Mouse (Mus musculus) T-helper 1 cell (primary cell): ENCODE measurements around the gene Fscn2.

Source experiments
- in situ Hi-C: fragments of 300-600 bp; cut with MboI, MseI; formaldehyde crosslinking; loops from one replicate; pipeline ENCODE4 v1.15.1; 2025; ENCODE audit warnings: high pct_unique_total_duplicates

The Fscn2 gene

DNA sequence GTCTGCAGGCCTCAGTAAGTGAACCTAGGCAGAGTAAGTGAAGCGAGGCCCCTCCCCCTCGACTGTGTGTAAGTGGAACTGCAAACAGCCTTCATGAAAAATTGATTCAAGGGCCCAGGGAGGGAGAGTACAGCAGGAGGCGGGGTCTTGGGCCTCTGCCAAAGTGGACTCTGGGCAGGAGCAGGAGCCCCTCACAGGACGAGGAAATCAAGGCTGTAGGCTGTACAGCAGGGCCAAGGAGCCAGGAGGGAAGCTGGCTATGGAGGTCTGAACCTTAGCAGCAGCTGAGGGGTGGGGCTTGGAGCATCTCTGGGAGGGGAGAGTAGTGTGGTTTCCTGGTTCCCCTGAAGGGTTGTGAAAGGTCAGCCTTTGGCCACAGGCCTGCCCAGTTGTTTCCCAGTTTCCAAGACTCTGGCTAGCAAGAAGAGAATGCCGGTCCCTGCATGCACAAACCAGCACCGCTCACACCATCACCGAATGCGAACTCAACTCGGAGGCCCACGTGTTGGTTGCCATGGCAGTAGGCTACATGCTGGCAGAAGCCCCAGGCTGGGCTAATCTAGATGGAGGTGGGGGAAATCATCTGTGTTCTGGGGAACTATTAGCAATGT lies 3.4 kb upstream of the Fscn2 start:
- in situ Hi-C loops: no loop called here

DNA sequence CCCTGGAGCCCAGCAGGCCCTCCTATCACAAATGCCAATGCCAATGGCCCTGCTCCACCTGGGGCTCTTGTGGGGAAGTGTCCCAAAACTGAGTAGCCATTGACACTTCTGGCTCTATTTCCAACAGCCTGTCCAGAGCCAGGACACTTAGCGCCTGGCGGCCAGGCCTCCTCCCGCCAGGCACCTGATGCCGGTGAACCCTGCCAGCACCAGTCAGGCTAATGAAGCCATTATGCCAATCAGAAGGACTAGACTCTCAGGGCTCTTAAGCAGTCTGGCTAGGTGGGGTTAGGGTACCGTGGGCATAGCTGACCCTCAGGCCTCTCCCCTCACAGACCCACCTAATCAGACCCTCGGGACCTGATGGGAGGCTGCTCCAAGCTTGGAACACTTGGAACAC lies 1.9 kb upstream of the Fscn2 start:
- in situ Hi-C loops: no loop called here

DNA sequence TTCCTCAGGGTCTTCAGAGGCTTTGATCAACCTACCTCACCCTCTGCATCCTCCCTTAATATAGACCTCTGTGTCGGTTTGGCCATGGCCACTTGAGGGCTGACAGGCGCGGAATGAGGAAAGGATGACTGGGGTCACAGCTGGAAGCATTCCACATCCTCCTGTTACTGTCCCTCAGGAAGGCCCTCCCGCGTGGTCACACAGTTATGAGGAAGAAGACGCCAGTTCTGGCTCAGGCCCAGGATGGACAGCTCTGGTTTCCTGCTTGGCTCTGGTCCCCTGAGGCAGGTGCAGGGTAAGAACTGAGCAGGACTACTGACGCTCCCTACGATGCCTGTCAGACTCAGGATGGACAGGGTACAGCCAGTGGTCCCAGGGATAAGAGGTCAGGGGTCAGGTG lies 1.3 kb upstream of the Fscn2 start:
- in situ Hi-C loops: no loop called here

DNA sequence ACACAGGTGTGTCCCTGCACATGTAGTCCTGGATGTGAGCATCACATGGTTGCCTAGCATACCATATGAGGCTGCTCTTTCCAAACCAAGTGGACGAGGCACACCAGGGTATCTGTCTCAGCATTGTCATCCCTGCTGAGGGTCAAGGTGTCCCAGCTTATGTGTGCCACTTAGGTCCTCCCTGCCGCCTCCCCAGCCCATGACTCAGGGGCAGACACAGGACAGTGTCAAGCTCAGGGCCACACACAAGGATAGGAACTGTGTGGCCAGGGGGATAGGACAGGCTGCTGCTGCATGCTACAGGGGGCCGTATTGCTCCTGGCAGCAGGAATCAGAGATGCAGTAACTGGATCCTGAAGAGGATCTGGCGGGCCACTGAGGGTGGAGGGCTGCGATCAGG lies 579 bp upstream of the Fscn2 start:
- in situ Hi-C loops: no loop called here

DNA sequence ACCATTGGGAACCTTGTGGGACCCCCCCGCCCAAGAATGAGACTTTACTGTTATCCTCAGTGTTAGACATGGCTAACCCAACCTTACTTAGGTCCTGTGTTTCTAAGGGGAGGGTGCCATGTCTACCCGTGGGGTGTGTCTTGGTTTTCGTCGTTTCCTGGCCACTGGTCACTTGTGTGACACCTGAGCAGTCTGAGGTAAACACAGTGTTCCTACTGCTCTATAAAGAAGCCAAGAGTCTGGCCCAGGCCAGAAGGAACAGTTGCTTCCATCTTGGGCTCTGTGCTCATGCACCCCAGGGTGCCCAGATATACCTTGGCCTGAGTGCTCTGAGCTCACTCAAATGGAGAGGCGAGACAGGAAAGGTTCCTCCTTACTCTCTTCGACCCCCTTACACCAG lies 1.6 kb downstream of the Fscn2 start:
- in situ Hi-C loops: no loop called here

DNA sequence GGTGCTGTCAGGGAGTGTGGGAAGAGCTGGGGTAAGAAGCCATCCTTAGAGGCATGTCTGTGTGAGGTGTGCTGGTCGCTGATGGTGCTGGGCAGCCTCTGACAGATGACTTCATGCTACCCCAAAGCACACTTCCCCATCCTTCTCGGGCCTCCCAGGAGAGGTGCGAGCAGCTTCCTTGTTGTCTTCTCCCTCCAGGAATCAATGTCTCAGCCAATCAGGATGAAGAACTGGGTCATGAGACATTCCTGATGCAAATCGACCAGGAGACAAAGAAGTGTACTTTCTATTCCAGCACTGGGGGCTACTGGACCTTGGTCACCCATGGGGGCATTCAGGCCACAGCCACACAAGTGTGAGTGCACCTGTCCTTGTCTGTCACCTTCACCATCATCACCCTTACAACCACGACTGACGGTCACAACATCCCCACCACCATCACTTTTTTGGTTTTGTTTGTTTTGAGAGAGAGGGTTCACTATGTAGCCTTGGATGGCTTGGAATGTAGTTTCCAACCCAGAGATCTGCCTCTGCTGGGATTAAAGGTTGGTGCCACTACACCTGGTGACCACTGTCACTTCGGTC lies 5.2 kb downstream of the Fscn2 start:
- in situ Hi-C loops: no loop called here

DNA sequence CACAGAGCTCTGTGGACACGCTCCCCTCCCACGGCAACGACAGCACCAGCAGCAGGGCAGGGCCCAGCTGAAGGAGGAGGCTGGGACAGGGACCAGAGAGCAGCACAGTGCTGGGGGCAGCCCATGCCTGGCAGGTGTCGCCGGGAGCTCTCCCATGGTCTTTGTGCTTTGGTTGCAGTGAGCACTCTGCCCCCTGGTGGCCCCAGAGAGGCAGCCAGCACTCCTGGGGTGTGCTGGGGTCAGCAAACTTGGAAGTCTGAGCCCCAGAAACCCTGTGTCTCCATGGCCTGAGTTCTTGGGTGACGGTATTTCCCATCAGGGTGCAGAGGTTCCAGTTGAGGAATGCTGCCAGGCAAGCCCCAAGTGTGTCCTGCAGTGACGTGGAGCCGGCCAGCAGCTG lies 8.3 kb downstream of the Fscn2 start:
- in situ Hi-C loops: no loop called here

DNA sequence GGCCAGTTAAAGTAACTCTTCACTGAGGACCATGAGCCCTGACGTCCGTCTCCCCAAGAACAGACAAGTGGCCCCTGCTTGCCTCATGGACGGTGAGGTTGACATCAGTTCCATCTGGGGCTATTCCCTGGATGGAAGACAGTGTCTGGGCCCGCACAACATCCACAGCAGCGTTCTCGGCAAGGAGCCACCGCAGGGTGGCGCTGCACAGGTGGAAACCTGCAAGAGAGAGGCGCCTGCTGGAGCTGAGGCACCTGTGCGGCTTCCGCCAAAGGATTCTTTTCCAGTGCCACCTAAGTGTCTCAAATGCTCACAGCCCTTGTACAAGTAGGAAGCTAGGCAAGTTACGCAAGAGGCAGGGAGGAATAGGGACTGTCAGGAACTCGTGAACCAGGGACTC lies 11.7 kb downstream of the Fscn2 start:
- in situ Hi-C loops: no loop called here

DNA sequence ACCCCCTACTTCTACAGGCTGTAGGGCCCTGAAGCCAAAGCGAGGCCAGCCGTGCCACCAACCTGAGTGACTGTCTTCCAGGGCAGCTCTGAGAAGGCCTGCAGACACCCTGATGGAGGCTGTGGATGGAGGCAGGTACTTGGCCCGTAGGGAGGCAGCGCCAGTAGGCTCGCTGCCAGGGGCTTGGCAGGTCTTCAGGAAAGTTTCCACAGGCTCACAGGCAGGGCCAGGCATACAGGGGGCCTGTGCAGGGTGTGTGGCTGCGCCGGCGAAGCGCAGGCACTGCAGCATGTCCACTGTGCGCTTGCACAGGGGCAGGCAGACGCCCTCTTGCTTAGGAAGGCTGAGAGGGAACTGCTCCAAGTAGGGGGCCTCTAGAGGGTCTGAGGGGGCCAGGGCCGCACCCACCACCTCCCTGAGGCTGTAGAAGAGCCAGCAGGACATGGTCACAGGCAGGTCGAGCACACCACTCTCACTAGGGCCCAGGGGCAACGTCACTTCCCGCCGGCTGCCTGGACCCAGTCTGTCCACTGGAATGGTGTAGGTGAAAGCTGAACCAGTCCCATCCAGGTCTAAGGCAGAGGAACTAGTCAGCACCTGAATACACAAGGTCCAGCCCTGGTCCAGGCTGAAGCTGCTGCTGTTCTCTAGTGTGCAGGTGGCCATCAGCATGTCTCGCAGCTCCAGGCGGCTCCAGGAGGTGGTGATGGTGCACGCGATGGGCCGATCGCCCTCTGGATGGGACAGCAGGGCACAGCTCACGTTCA lies 12.7 kb downstream of the Fscn2 start:
- in situ Hi-C loops: no loop called here

DNA sequence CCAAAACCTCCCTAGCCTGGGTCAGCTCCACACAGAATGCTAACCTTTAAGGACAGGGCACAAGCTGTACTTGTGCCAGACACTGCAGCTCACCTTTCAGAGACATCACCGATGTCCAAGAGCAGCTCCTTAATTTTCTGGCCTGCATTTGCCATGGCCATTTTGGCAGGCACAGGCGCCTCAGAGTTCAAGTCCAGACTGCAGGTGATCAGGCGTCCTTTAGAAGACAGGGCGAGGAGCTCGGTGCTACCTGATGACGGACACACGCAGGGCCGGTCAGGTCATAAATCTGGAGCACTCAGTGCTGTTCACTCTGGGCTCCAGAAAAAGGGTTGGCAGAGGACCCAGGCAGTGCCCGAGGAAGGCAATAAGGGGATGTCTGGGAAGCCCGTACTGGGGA lies 14.0 kb downstream of the Fscn2 start:
- in situ Hi-C loops: no loop called here

DNA sequence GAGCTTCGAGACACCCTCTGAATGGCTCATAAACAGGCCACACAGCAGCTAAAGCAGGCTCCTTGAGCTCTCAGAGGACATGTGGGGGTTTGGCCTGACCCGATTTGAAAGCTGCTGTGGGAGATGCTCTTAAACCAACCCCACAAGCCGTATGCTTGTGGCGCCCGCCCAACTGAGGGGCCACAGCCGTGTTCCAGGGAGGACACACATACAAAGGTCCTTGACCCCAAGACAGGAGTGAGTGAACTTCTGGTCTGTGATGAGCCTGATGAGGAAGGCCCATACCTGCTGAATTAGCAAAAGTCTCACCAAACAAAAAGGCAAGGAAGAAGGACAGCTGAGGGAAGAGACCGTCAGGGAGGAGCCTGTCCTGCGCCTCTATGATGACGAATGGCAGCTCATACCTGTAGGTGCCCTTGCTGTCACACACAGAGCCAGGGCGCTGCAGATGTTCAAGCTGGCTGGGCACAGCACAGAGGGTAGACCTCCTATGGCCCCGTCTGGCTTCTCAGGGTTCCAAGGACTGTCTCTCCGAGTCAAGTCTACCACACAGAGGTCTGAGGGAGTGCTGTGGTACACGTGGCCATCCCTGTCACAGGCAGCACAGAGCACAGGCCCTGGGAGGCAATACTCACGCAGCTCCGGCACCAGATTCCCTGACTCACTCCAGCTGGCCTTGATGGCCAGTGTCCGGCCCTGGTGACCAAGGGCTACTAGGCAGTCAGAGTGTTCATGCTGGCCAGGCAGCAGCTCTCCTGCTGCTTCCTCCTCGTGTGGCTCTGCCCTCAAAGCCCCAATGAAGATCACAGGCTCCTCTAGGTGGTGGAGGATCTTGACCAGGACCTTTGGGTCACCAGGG lies 15.2 kb downstream of the Fscn2 start:
- in situ Hi-C loops: no loop called here

DNA sequence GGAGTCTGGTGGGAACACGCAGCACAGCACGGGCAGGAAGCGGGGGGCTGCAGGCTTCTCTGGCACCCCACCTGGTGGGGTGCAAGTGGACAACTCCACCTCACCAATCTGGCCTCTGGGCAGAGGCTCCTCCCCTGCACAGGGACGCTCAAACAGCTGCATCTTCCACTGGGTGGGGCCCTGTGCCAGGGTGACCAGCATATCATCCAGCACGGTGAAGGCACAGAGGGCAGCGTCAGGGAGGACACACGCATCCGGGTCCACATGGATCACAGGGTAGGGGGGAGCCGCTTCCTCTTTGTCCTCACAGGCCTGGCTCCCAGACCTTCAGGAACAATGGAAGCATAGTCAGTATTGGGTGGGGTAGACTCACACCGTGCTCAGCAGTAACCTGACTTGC lies 16.0 kb downstream of the Fscn2 start:
- in situ Hi-C loops: no loop called here

DNA sequence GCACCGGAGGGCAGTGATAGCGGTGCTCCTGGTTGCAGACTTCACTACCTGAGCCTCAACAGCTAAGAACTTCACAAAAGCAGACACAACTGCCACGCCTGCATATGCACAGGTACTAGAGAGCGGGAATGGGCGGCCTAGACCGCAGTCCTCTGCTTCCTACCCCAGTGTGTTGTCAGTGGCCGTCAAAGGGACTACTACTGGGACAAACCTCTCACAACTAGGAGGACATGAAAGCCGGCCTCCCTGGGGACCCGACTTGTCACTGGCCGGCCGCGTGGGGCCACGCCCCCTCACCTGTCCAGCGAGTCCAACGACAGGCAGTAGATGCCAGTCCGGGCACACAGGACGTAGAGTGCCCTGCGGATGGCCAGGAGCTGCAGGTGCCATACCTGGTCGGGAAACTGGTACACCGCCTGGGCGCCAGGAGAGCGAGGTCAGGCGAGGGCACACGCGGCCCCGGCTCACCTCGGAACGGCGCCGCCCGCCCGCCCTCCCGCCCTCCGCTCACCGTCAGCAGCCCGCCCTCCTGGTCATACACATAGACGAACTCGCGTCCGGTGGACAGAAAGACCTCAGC lies 16.8 kb downstream of the Fscn2 start:
- in situ Hi-C loops: no loop called here

DNA sequence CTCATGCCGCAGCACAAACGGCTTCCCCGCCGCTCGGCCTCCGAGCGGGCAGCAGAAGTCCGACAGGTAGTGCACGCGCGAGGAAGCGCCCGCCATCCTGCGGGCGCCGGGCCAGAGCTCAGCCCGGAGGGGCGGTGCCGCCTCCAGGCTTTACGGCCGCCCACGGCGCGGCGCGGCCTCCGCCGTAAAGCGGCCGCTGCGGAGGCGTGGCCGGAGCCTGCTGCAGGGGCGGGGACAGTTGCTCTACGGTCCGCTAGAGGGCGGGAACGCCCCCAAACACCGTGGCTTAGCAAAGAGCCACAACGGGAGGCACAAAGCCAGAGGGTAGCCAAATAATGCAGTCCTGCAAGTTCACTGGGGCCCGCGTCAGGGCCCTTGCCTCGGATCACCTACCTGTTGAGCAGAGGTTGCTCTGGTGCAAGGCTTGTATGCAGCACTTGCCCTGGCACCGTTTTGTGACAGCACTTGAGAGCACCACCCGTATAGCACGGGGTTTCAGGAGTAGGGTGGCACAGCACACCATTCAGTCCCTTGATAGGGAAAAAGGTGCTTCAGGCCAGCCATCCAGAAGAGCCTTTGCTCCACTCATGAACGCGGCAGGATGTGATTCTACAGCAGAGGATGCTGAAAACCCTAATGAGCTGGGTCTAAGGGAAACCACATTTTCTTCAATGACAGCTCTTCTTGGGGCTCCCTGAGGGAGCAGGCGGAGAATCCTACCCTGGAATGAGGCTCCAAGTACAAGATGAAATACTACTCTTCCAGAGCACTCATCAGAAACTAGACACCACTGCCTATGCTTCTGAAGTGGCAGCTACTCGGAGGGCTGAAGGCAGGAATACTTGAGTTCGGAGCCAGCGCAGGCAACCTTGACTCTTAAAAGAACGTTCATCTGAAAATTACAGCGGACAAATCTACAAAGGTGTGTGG lies 17.5 kb downstream of the Fscn2 start, which contains the start of gene Faap100:
Faap100 (minus strand) TSS at position 154 of the 930 bp plus-strand sequence.
- in situ Hi-C loops: no loop called here

DNA sequence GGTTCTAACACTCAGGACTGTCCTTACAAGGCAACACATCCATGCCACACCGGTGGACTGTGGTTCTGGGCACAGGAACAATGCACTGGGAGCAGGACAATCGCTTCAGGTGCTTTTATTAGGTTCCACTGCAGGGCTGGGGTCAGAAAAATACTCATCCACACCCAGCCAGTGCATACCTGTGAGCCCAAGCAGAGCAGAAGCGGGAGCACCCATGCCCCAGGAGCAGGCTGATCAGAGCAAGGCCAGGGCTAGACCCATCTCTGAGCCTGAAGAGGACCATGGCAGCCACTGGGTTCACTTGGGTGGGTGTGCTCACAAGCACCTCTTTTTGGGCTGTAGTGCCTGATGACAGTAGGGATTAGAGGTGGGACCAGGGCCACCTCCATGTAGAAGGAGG lies 18.9 kb downstream of the Fscn2 start:
- in situ Hi-C loops: no loop called here

DNA sequence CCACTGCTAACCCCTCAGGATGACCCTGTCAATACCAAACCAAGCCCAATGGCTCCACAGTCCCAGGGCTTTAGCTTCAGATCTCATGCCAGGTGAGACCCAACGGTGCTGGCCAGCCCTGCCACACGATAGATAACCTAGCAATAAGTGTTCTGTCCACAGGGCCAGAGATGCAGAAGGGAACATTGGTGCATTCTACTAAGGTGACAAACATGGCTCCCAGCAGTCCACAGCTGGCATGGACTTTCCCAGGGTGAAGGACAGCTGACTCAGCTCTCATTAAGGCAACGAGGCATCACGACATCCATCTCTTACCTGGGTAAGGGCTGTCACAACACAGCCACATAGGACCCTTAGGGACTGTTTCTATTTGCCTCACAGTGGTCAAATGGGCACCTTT lies 19.8 kb downstream of the Fscn2 start:
- in situ Hi-C loops: no loop called here

DNA sequence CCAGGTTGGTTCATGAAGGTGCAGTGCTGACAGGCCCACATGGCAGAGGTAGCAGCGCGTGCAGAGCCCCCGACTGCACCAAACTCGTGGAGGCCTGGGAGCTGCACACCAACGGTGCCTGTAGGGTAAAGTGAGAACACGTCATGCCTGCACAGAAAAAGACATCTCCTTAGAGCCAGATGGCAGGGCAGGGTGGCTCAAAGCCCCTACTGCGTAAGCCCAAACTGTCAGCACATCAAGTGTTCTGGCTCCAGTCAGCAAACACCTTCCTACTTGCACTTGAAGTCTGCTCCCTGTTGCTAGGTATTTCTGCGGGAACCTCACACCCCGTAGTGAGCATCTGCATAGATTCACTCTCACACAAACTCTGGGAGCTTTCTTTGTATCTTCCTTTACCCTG lies 21.2 kb downstream of the Fscn2 start:
- in situ Hi-C loops: no loop called here

DNA sequence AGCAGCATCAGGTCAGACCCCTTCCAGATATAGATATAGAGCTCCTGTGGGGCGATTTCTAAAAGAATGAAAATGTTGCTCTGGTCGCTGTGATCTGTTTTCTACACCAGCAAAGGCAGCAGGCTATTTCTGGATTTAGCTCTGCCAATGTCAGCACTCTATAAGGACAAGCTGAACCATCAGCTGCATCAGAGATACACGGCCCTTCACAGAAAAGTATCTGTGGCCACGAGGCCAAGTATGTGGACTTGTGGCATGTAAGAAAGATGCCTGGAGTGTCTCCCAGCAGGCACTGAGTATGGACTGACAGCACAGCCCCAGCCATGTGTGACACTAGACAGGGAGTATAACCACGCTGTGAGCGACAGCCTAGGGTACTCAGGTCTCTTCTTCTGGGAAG lies 25.3 kb downstream of the Fscn2 start:
- in situ Hi-C loops: no loop called here

DNA sequence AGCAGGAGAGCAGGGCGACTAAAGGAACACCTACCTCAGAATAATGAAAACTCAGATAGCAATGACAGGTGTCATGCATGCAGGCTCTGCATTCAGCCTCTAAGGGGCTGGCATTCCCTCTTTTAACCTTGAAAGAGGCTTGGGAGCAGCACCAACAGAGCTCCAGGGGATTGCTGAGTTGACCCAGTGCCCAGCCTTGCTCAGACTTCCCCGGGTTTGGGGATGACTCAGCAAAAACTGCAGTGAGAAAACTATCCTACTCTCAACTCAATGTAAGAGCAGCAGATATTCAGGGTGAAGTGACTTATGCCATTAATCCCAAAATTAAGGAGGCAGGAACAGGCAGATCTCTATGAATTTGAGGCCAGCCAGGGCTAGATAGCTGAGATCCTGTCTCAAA lies 25.8 kb downstream of the Fscn2 start:
- in situ Hi-C loops: no loop called here

DNA sequence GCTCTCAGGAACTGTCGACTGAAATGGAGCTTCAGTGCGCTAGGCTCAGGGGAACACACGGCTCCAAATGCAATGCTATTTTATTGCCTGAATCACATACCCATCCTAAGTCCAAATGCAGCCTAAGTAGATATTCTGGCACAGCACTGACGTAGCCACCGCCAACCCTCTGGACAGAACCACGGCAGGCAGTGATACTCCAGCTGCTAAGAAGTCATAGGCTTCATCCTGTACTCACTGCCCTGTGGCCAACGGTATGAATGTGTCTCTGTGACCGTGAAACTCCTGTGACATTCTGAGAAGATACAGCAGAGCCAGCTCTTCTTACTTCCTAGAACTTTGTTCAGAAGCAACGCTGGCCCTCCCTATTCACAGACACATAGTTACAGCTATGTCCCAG lies 27.2 kb downstream of the Fscn2 start:
- in situ Hi-C loops: no loop called here

DNA sequence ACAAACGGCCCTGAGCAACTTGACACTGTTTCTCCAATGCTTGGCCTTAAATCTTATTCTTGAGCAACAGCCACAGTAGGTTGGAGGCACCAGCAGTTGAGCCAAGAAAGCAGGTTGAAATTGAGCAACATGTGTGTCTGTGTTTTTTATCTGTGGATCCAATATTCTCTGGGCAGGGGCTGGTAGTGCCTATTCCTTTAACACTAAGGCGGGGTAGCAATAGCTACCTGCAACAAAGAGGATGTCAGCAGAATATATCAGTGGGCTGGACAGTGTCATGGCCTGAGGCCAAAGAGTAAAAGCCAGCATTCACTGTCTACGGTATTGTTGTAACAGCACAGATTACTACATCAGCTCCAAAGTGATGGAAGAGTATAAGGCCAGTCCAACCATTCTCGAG lies 34.3 kb downstream of the Fscn2 start:
- in situ Hi-C loops: no loop called here
